Mouse (Mus musculus): ENCODE results near the gene Ddrgk1. TPM values are rescaled to one million over a fixed set of nuclear protein-coding genes. Genes with fewer than 3 reads are reported as not detected.
A peak's percentile ranks its signal among the peaks of the same experiment; 100 is the strongest.

The Ddrgk1 gene
- 10 to 100 TPM; 84.1 to 88.1 TPM for total RNA-seq (2021)

- peak; percentile 80 to 92 for DNase-seq (ENCODE audit: extremely low spot score in 1 of 2, low spot score in 1 of 2)
These were observed at the start of gene Ddrgk1 for GRCm38 (mm10) chr2:130664102-130664701. TSS of gene Ddrgk1 (minus strand) at chr2:130664659.

- no peak for DNase-seq (ENCODE audit: extremely low spot score in 1 of 2, low spot score in 1 of 2)
These were observed 42.6 kb upstream of the Ddrgk1 start for GRCm38 (mm10) chr2:130707057-130707456.

- DNase-seq (ENCODE audit: extremely low spot score in 1 of 2, low spot score in 1 of 2): no peak
These were observed 42.1 kb upstream of the Ddrgk1 start for GRCm38 (mm10) chr2:130706602-130707001.

GRCm38 (mm10) chr2:130705178-130705577 lies 40.7 kb upstream of the Ddrgk1 start:
- DNase-seq (ENCODE audit: extremely low spot score in 1 of 2, low spot score in 1 of 2): no peak

- no peak for DNase-seq (ENCODE audit: extremely low spot score in 1 of 2, low spot score in 1 of 2)
These were observed 39.9 kb upstream of the Ddrgk1 start for GRCm38 (mm10) chr2:130704040-130705001.

- no peak for DNase-seq (ENCODE audit: extremely low spot score in 1 of 2, low spot score in 1 of 2)
These were observed 33.4 kb upstream of the Ddrgk1 start for GRCm38 (mm10) chr2:130697821-130698266.

- DNase-seq (ENCODE audit: extremely low spot score in 1 of 2, low spot score in 1 of 2): no peak
These were observed 32.8 kb upstream of the Ddrgk1 start, which contains the start of gene Slc4a11 for GRCm38 (mm10) chr2:130697153-130697810. TSS of gene Slc4a11 (minus strand) at chr2:130697519.

- no peak for DNase-seq (ENCODE audit: extremely low spot score in 1 of 2, low spot score in 1 of 2)
These were observed 32.3 kb upstream of the Ddrgk1 start for GRCm38 (mm10) chr2:130696700-130697152.

- DNase-seq (ENCODE audit: extremely low spot score in 1 of 2, low spot score in 1 of 2): no peak
These were observed 29.1 kb upstream of the Ddrgk1 start for GRCm38 (mm10) chr2:130693563-130693962.

- DNase-seq (ENCODE audit: extremely low spot score in 1 of 2, low spot score in 1 of 2): no peak
These were observed 24.6 kb upstream of the Ddrgk1 start for GRCm38 (mm10) chr2:130689011-130689410.

GRCm38 (mm10) chr2:130685426-130685825 lies 21.0 kb upstream of the Ddrgk1 start:
- no peak for DNase-seq (ENCODE audit: extremely low spot score in 1 of 2, low spot score in 1 of 2)

- DNase-seq (ENCODE audit: extremely low spot score in 1 of 2, low spot score in 1 of 2): no peak
These were observed 17.1 kb upstream of the Ddrgk1 start for GRCm38 (mm10) chr2:130681531-130681930.

- no peak for DNase-seq (ENCODE audit: extremely low spot score in 1 of 2, low spot score in 1 of 2)
These were observed 15.4 kb upstream of the Ddrgk1 start for GRCm38 (mm10) chr2:130679899-130680298.

- no peak for DNase-seq (ENCODE audit: extremely low spot score in 1 of 2, low spot score in 1 of 2)
These were observed 14.7 kb upstream of the Ddrgk1 start for GRCm38 (mm10) chr2:130679154-130679553.

- DNase-seq (ENCODE audit: extremely low spot score in 1 of 2, low spot score in 1 of 2): no peak
These were observed 12.8 kb upstream of the Ddrgk1 start for GRCm38 (mm10) chr2:130677211-130677610.

GRCm38 (mm10) chr2:130667559-130667958 lies 3.1 kb upstream of the Ddrgk1 start, which contains the start of gene Itpa:
TSS of gene Itpa (plus strand) at chr2:130667610.
- peak; percentile 71 to 72 for DNase-seq (ENCODE audit: extremely low spot score in 1 of 2, low spot score in 1 of 2)

- DNase-seq (ENCODE audit: extremely low spot score in 1 of 2, low spot score in 1 of 2): no peak
These were observed 1.1 kb downstream of the Ddrgk1 start for GRCm38 (mm10) chr2:130663342-130663741.

- DNase-seq (ENCODE audit: extremely low spot score in 1 of 2, low spot score in 1 of 2): no peak
These were observed 5.9 kb downstream of the Ddrgk1 start for GRCm38 (mm10) chr2:130658530-130658929.

GRCm38 (mm10) chr2:130657541-130657940 lies 6.9 kb downstream of the Ddrgk1 start:
- DNase-seq (ENCODE audit: extremely low spot score in 1 of 2, low spot score in 1 of 2): peak; percentile 51 to 63

- DNase-seq (ENCODE audit: extremely low spot score in 1 of 2, low spot score in 1 of 2): no peak
These were observed 7.9 kb downstream of the Ddrgk1 start for GRCm38 (mm10) chr2:130656536-130656935.

Measured in layer of hippocampus, postnatal 25 days (tissue).